Mouse (Mus musculus) gonadal fat pad, adult 2 months (tissue): ENCODE results near the gene Gnai2. TPM values are rescaled to one million over a fixed set of nuclear protein-coding genes. Genes with fewer than 3 reads are reported as not detected.
"Not testable (repeated sequence)": the region's sequence is repeated elsewhere in the genome, so short reads cannot be mapped to it uniquely, and the experiment has no call there.

Experiments
- DNase-seq: peaks from one replicate; pipeline ENCODE4 v3.0.0-alpha.2; 2012; ENCODE audit warnings: low read depth
- polyA plus RNA-seq: library from polyadenylated mRNA; depleted of rRNA; stranded (reverse); fragments of >200 nt; gene quantifications from 2 replicates; pipeline ENCODE4 v1.2.3, GENCODE M21; 2012; rRNA removed

Gnai2 gene
- polyA plus RNA-seq: 685 and 710 TPM in 2 replicates

DNA sequence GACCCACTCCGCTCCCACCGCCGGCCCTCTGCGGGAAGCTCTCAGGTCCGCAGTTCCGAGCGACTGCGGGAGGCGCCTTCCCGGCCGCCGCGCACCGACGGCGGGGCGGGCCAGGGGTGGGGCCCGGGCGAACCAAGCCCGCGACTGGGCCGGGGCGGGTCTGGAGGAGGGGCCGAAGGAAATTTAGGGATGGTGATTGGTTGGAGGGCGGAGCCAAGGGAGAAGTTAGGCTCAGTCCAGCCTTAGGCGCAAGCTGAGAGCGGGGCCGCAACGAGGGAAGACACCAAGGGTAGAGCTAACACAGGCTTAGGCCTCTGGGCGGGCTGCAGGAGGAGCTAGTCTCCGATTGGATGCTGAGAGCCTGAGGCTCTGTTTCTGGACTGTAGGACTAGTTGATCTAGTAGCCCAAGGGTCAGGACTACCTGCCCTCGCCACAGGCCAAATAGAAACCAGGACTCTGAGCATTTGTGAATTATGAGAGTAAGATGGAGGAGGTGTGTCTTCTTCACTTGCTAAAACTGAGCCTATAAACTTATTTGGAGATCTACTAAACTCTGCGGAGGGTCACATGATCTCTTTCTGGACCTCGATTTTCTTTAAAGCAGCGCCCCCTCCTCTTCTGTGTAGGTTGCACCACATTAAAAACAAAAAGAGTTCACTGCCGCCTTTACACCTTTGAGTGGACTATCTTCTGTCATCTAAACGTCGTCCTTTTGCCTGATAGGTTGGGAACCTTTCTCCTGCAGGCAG is at the start of gene Gnai2:
Gene Gnai2, minus strand, starts transcription at position 89 of the 750 bp plus-strand sequence.
- DNase-seq: no peak

DNA sequence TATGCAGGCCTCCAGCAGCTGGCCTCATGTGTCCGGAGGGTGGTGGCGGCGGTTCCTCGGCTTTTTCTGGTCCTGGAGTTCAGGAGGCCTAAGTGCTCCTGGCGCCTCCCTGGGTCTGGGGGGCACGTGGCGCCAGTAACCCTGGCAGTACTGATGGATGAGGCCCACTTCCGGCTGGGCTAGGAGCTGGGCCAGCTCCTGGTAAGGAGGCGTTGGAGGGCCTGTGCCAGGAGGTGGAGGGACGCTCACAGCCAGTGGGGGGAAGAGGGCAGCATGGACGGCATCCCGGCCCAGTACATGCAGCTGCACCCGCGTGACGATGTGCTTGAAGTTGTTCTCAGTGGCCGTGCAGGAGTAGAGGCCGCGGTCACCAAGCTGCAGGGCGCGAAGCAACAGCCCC is 47.2 kb upstream of the Gnai2 start:
- DNase-seq: no peak

DNA sequence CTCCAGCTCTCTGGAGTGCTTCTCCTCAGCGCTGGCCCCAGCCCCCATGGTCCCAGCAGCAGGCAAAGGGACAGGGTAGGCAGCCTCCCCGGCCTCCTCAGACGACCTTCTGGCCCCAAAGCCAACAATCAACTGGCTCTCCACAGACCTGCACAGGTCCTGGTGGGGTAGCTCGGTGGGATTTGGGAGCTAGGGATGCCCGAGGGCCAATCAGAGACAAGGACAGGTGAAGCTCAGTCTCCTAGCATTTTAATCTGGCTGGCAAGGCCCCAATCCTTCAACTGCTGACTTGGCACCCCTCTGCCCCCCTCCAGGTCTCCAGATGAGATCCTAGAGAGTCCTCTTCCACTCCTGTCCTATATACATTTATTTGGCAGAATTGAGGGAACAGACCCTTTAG is 44.3 kb upstream of the Gnai2 start, which contains the start of gene Gnat1:
Gene Gnat1, minus strand, starts transcription at position 212 of the 400 bp plus-strand sequence.
- DNase-seq: no peak

DNA sequence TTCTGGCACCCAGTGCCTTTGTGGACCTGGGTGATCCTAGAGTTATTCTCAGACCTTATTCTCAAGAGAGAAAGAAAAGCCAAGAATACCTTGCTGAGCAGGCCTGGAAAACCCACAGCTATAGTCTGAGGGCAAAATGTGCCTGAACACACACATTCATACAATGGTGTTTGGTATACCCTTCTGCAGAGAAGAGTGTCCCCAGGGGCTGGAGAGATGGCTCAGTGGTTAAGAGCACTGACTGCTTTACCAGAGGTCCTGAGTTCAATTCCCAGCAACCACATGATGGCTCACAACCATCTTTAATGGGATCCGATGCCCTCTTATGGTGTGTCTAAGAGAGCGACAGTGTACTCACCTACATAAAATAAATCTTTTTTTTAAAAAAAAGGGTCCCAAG is 43.7 kb upstream of the Gnai2 start:
- DNase-seq: no peak

DNA sequence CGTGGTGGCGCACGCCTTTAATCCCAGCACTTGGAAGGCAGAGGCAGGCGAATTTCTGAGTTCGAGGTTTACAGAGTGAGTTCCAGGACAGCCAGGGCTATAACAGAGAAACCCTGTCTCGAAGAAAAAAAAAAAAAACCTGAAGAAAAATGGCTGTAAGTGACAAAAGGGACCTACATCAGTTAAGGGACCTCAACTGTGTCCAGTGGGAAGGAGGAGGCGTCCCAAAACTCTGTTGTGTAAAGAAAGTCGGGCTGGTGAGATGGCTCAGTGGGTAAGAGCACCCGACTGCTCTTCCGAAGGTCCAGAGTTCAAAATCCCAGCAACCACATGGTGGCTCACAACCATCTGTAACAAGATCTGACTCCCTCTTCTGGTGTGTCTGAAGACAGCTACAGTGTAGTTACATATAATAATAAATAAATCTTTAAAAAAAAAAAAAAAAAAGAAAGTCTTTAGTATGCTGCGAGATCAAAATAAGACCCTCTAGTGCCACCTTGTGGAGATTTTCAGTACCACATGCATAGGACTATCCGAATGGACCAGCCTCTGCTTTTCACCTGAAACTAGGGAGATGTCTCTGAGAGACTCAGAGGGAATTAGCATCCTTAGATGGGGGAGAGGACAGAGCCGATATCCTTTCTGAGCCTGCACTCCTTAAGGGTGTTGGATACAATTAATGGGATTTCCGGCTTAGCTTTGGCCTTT is 42.8 kb upstream of the Gnai2 start:
- not testable (repeated sequence) for DNase-seq

DNA sequence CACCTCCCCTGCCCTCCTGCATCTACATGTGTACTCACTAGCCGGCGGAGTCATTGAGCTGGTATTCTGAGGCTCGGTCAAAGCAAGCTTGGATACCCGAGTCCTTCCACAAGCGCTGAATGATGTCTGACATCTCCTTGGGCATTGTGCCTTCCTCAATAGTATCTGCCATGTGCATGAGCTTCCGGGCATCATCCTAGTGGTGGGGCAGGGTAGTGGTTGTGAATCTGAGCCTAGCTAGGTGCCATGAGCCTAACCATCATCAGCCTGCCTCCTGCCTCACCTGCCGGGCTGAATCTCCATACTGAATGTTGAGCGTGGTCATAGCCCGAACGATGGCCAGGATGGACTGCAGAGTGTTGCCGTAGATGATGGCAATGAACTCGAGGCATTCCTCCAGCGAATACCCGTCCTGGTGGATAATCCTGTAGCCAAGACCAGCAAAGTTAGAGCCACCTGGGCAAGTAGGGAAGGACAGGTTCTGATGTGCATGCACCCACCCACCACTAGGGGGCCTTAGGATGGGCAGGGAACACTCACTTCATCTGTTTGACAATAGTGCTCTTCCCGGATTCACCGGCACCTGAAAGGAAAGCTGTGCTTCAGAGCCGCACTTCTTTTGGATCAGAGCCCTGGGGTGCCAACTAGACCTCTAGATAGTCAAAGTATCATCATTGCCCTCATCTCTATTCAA is 42.1 kb upstream of the Gnai2 start:
- no peak for DNase-seq

DNA sequence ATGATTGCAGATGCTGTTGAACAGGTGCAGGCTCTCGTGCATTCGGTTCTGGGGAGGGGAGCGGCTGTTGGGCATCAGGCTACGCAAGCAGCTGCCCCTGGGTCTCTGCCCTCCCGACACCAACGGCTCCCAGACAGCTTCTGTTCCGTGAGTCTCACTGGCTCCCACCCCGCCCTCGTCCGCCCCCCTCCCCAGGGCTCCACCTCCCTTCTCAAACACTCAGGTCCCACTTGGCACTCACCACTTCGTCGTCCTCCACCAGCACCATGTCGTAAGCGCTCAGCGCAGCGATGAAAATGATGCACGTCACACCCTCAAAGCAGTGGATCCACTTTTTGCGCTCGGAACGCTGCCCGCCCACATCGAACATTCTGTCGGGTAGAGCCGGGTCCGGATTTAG is 41.1 kb upstream of the Gnai2 start:
- no peak for DNase-seq

DNA sequence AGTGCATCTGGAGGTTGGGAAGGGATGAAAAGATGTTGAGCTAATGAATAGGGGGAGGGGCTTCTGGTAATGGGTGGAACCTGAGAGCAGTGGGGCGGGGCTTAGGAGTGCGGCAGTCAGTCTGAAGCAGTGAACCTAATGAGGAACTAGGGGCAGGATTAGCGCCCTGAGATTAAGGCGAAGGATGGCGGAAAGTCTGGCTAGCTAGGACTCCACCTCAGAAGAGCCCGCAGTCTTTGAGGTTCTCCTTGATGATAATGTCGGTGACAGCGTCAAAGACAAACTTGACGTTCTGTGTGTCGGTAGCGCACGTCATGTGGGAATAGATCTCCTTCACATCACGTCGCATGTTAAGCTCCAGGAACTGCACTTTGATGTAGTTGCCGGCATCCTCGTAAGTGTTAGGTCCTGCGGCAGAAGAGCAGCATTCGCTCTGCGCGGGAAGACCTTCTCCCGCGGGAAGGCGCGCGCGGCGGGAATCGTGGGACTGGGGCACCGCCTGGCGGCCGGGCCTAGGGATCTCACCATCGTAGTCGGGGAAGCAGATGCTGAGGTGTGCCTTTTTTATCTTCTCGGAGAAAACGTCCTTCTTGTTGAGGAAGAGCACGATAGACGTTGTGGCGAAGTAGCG is 40.6 kb upstream of the Gnai2 start:
- DNase-seq: no peak

DNA sequence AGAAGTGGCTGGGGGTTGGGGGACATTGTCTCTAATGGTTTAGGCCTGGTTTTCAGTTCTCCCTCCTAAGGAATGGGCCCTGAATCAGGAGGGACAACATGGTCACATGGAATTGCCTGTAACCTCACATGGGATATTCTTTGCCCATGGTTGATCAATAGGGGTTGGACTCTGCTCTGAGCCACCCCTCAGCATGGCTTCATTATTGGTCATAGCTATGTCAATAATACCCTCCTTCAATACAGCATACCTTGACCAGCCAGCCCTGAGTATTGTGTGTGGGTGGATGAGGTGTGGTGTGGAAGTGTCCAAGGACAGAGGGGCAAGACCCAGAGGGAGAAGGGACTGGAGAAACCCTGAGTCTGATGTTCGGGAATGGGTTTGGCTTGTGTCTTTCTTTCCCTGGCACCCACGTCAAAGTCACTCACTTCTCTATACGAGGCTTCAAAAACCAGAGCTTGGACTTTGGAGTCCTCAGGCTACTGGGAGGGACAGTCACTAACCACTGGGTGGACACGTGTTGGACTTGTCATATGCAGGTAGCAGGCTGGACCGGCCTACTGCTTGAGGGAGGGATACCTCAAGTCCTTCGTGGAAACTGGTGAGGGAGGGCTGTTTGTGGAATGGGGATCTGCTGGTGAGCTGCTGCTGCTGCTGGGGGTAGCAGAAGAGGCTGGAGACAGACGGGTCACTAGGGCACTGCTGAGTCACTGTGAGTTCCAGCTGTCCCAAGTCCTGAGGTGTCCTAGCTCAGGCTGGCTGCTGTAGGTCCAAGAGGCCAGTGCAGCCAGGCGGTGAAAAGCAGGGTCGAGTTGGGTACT is 39.7 kb upstream of the Gnai2 start:
- DNase-seq: no peak

DNA sequence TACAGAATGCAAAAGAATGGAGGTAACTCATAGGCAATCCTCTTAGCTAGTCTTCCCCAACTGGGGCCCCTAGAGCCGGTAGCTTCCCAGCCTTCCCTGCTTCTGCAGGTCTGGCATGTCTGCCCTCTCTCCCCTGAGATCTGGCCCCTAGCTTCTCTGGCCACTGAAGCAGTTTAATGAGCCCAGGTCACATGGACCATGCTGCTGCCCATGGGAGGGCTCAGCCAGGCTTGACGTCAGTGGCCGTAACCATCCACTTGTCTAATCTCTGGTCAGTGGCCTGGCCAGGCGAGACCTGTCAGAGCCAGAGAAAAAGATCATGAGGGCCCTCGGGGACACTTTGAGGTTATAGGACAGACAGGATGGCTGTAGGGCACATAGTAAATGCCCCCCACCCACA is 35.1 kb upstream of the Gnai2 start:
- DNase-seq: no peak

DNA sequence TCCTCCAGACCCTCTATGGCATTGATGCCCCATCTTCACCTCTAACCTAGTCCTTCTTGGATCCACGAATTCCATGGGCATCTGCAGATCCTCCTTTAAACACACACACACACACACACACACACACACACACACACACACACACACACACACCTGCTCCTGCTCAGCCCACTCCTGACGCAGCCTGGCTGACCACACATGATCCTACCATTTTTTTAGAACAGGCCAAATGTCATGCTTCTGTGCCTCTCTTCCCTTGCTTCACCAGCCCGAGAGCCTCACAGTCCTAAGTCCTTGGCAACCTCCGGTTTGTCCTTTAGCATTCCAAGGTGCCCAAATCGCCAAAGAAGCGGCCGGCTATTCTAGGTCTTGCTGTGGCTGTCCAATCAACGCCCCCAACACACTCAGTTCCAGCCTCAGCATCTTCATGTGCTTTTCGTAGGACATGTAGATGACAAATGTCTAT is 34.3 kb upstream of the Gnai2 start, which contains the start of gene Slc38a3:
Gene Slc38a3, minus strand, starts transcription at position 51 of the 466 bp plus-strand sequence.
- no peak for DNase-seq

DNA sequence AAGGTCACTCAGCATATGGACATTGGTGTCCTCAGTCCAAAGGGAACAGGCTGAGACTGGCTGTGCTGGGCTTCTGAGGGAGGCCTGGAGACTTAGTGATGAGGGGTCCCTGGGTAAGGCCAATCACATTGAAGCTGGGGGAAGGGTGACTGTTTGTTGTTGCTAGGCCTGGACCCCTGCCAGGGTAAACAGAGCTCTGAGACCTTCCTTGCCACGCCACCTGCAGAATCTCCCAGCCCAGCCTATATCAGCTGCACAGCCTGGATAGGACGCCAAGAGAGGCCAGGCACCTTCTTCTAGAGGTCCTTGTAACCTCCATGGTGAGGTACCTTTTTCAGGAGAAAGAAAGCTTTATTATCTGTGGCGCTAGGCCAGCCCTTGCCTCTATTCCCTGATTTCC is 33.7 kb upstream of the Gnai2 start:
- no peak for DNase-seq

DNA sequence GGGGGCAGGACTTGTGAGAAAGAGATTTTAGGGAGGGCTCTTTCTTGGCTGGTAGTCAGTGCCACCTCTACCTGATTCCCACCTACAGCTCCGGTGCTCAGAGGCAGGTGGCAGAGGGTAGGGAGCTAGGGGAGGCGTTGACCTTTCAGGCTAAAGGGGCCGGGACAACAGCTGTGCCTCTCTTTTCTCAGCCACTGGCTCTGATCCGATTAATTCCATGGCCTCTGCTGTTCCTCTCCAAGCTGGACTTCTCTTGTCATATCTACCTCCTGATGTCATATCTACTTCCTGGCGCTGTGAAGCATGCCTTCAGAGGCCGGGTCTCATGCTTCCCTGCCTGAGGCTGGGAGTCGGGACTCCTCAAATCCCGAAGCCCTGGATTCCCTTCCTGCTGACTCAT is 32.8 kb upstream of the Gnai2 start:
- DNase-seq: no peak

DNA sequence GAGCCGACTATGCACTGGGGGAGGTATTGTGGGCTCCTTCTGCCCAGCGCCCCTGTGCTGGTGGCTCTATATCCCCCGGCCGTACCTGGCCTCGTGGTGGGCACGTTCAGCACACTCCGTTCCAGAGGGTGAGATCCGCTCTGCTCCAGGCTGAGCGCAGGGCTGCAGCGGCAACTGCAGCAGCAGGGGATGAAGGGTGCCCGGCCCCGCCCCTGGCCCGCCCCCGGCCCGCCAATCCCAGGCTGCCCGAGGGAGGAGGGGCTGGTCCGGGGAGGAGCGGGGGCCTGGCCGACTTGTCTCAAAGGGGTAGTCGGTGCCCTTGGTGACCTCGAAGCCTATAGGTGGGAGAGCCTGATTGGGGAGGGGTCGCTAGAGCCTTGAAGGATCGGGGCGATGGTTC is 32.1 kb upstream of the Gnai2 start:
- DNase-seq: no peak

DNA sequence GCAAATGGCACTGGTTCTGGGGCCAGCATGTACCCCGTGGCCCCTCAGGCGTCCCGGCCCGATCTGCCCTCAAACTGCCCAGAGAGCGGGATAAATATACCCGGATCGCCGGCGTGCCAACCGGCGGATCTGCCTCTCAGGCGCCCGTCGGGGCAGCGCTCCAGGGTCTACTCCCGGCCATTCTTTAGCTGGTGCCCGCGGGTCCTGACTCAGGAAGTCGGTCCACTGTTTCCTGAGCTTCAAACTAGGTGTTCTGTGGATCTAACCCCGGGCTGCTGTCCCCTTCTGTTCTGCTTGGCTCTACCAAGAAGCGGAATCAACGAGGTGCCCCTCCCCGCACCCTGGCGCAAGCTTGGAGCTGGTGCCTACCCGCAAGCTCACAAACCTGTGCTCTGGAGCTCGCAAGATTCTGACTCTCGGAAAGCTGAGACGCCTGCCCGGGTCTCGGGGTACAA is 31.6 kb upstream of the Gnai2 start:
- DNase-seq: no peak

DNA sequence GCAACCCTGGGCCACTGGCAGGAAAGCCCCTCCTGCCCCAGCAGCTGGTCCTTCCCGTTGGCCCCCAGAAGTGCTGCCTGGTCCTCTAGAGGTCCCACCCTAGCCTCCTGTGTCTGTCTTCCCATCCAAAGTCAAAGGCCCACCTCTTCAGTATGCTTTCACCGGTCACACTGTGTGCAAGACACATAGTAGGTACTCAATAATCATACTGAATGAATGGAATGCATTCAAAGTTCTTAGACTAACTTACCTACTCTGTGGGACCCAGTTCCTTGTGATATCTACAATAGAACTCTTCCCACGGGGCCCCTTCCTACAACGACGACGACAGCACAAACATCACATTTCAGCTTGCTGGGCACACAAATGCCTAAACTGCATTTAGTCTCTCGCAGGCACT is 30.1 kb upstream of the Gnai2 start:
- DNase-seq: no peak

DNA sequence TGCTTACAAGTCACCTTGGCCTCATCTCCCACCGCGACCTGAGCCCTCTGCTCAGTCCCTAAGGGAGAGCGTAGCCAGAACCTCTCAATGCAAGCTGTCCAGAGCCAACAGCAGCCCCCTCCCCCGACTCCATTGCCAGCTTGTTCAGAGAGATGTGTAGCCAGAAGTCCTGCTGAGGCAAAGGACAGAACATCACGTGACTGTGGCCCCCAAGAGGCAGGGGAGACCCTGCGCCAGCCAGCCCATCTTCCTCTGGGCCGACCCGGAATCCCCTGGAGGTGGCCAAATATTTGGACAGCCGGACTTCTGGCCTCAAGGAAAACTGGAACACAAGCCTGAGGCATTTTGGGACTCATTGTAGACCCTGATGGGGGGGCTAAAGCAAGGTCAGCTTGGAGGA is 28.4 kb upstream of the Gnai2 start:
- no peak for DNase-seq

DNA sequence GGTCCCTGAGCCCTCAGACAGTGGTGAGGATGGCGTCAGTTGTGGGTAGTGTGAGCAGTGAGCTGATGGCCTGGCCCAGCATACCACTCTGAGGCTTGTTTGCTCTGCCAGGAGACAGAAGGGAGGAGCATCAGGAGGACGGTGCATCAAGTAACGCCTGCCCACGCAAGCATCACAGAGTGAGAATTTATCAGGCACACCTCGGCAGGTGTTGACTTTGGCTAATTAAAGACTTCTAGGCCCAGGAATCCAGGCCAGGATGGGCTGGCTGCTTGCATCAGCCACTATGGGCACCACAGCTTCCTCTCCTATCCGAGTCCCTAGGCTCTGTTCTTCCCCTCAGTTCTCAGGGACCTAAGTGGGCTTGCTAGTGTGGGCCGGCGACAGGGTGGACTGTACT is 27.2 kb upstream of the Gnai2 start:
- no peak for DNase-seq

DNA sequence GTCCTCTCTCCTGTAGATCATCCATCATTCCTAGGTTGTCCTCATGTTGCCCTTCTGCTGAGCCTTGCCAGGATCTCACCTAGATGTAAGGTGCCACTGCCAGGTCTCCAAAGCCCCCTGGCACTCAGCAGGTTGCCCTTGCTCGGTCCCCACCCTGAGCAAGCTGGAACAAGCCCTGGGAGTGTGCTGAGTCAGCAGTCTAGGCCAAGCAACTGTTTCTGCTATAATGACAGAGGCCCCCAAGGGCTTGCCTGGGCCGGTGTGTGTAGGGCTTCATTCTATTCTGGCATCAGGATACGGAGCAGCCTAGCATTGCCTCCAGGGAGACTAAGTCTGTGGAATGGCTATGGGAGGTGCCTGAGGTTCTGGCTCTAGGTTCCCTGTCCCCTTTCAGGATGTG is 25.6 kb upstream of the Gnai2 start:
- no peak for DNase-seq

DNA sequence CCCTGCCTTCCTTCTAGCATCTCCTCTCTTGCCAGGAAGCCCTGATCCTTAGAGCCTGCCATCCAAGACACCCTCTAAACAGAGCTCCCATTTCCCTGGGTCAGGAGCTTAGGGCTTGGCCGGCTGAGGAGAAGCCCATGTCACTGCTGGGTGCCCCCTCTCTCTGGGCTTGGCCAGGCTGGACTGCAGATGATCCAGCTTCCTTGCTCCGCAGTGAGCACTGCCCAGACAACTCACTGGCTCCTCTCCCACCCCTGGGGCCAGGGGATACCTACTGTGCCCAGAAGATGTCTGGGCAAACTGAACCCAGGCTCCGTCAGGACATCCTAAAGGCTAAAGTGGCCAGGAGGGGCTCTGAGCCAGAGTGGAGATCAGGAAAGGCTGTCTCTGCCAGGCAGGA is 24.8 kb upstream of the Gnai2 start:
- no peak for DNase-seq

DNA sequence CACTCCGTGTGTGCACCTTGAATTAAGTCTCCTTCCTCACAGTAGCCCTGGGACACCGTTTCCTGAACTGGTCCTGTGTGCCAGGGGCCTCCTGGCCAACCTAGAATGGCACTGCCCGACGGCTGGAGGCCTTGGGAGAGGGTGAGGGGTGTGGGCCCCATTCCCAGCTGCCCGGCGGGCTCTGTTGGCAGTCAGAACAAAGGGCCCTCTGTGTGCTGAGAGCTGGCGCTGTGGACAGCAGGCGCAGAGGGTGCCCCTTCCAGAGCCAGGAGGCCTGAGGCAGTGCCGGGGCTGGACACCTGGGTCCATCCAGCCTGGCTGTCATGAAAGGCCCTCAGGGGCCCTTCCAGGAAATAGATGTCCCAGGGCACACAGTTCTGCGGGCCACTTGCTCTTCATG is 24.4 kb upstream of the Gnai2 start:
- no peak for DNase-seq
